Mouse (Mus musculus) kidney, adult 11 months (tissue): ENCODE measurements at regions not wholly inside any gene's neighbourhood (a gene's known extent, or its start where the extent isn't known, plus 50 kb on each side); places are given as distances from the start of the nearest gene placed in this dataset.

Experiments
- DNase-seq: peaks from one replicate; pipeline ENCODE4 v3.0.0; 2022

- no peak for DNase-seq
Measured at GRCm38 (mm10) chr12:25439029-25439551, 342.1 kb upstream of the Id2 start.

- no peak for DNase-seq
Measured at GRCm38 (mm10) chr12:25438217-25439028, 341.5 kb upstream of the Id2 start.

- peak; percentile 14 for DNase-seq
Measured at GRCm38 (mm10) chr12:25437556-25437955, 340.6 kb upstream of the Id2 start.

GRCm38 (mm10) chr12:25436220-25436911, 339.4 kb upstream of the Id2 start:
- no peak for DNase-seq

GRCm38 (mm10) chr12:25432796-25433195, 335.9 kb upstream of the Id2 start:
- DNase-seq, result no peak

GRCm38 (mm10) chr12:25430911-25431310, 334.0 kb upstream of the Id2 start:
- DNase-seq, result no peak

GRCm38 (mm10) chr12:25427911-25428642, 331.1 kb upstream of the Id2 start:
- no peak for DNase-seq

- peak; percentile 11 for DNase-seq
Measured at GRCm38 (mm10) chr12:25417336-25417735, 320.4 kb upstream of the Id2 start.

GRCm38 (mm10) chr12:25416571-25416970, 319.6 kb upstream of the Id2 start:
- DNase-seq, result no peak

GRCm38 (mm10) chr12:25415641-25416040, 318.7 kb upstream of the Id2 start:
- DNase-seq, result no peak

- no peak for DNase-seq
Measured at GRCm38 (mm10) chr12:25415232-25415631, 318.3 kb upstream of the Id2 start.

GRCm38 (mm10) chr12:25407301-25407700, 310.4 kb upstream of the Id2 start:
- DNase-seq, result no peak

- DNase-seq, result no peak
Measured at GRCm38 (mm10) chr12:25400326-25400725, 303.4 kb upstream of the Id2 start.

GRCm38 (mm10) chr12:25398726-25399125, 301.8 kb upstream of the Id2 start:
- no peak for DNase-seq

GRCm38 (mm10) chr12:25394326-25394725, 297.4 kb upstream of the Id2 start:
- no peak for DNase-seq

GRCm38 (mm10) chr12:25393501-25393900, 296.6 kb upstream of the Id2 start:
- DNase-seq, result no peak

GRCm38 (mm10) chr12:25389202-25389601, 292.3 kb upstream of the Id2 start:
- no peak for DNase-seq

GRCm38 (mm10) chr12:25387791-25388280, 290.9 kb upstream of the Id2 start:
- DNase-seq, result no peak

GRCm38 (mm10) chr12:25382961-25383360, 286.0 kb upstream of the Id2 start:
- no peak for DNase-seq

GRCm38 (mm10) chr12:25382475-25382874, 285.5 kb upstream of the Id2 start:
- DNase-seq, result no peak

- peak; percentile 64 for DNase-seq
Measured at GRCm38 (mm10) chr12:25381619-25382018, 284.7 kb upstream of the Id2 start.

GRCm38 (mm10) chr12:25379996-25380395, 283.1 kb upstream of the Id2 start:
- no peak for DNase-seq

GRCm38 (mm10) chr12:25379016-25379415, 282.1 kb upstream of the Id2 start:
- no peak for DNase-seq
